Mouse (Mus musculus) E14TG2a.4 (cell line): ENCODE results near the gene Mettl5.

Experiments
- CTCF ChIP-seq: conservative IDR thresholded peaks from 2 replicates; pipeline ENCODE4 v1.5.1; 2014; ENCODE audit warnings: low read length
- POU5F1 ChIP-seq: IDR thresholded peaks from 2 replicates; pipeline ENCODE4 v1.6.1; 2014; ENCODE audit warnings: low read length, borderline replicate concordance

DNA sequence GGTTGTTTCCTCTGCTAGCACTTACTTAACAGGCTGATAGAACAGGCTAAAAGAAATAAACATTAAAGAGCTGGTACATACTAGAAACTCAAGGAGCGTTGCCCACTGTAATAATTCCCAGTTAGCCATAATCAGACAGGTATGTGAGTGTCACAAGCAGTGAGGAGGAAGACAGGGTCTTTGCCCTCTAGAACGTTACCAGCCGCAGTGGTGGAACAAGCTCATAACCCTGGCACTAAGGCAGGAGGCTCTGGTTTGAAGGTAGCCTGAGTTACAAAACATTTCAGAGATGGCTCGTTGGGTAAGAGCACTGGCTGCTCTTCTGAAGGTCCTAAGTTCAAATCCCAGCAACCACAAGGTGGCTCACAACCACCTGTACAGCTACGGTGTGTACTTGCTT is 8.5 kb upstream of the Mettl5 start:
- TF ChIP-seq CTCF (no peak), POU5F1 (no peak)
